Mouse (Mus musculus): ENCODE measurements around the gene Nop58. TPM values are rescaled to one million over a fixed set of nuclear protein-coding genes. Genes with fewer than 3 reads are reported as not detected.

Nop58 gene
- total and polyA plus RNA-seq, 3 experiments: 297 to 752 (median 523) TPM

GRCm38 (mm10) chr1:59755298-59755697 lies 70.5 kb downstream of the Nop58 start:
- TF ChIP-seq CHD1 (IDR thresholded peaks at IDR 0.05; ENCODE audit: low read depth, low read length) (no peak), POLR2A (IDR thresholded peaks at IDR 0.05; ENCODE audit: low read depth, low read length) (no peak), E2F4 (IDR thresholded peaks at IDR 0.05; ENCODE audit: insufficient replicate concordance, low read depth, low read length) (no peak), JUND (conservative IDR thresholded peaks at IDR 0.05; ENCODE audit: low read depth, low read length) (no peak), CTCF (conservative IDR thresholded peaks at IDR 0.05 in 1 of 2, IDR thresholded peaks at IDR 0.05 in 1 of 2; ENCODE audit: low read depth in 2 of 2, low read length in 2 of 2) (no peak), BHLHE40 (IDR thresholded peaks at IDR 0.05; ENCODE audit: low read depth, low read length) (no peak), RAD21 (IDR thresholded peaks at IDR 0.05; ENCODE audit: low read depth, low read length) (no peak), IRF4 (IDR thresholded peaks at IDR 0.05; ENCODE audit: low read depth, low read length) (no peak), USF1 (IDR thresholded peaks at IDR 0.05; ENCODE audit: low read depth, low read length) (no peak), CHD2 (IDR thresholded peaks at IDR 0.05; ENCODE audit: low read length) (no peak), MEF2A (IDR thresholded peaks at IDR 0.05; ENCODE audit: borderline replicate concordance, low read depth, low read length) (no peak), KAT2A (IDR thresholded peaks at IDR 0.05; ENCODE audit: insufficient replicate concordance, low read length) (no peak), RCOR1 (conservative IDR thresholded peaks at IDR 0.05; ENCODE audit: low read depth, low read length) (no peak), ZMIZ1 (IDR thresholded peaks at IDR 0.05; ENCODE audit: low read depth, low read length) (no peak), MAFK (IDR thresholded peaks at IDR 0.05; ENCODE audit: insufficient replicate concordance, low read length) (no peak), MXI1 (IDR thresholded peaks at IDR 0.05; ENCODE audit: low read depth, low read length) (no peak), ZC3H11A (IDR thresholded peaks at IDR 0.05; ENCODE audit: low read depth, low read length) (no peak)
- H3K36me3 ChIP-seq (replicated peaks in 1 of 2; ENCODE audit: control insufficient read depth in 1 of 2, insufficient read depth in 1 of 2, low read length in 1 of 2): no peaks in the 10 kb centered on the region
- H3K4me1 ChIP-seq (ENCODE audit: control insufficient read depth in 1 of 2, insufficient read depth in 2 of 2): no peaks in the 10 kb centered on the region
- in situ Hi-C loops (cut with MboI; ENCODE audit: low pct_ligation_motif_present, low pct_unique_long_range_greater_than_20kb, low sequenced_read_pairs): loop anchor here (25.0 kb wide), 1 partner anchor 232 kb away; no protein-coding TSS in a partner anchor
- dilution Hi-C loops (cut with MboI; ENCODE audit: extremely low pct_ligation_motif_present, extremely low pct_unique_long_range_greater_than_20kb, low sequenced_read_pairs): no loop called here
- H3K4me3 ChIP-seq (replicated peaks in 1 of 3; ENCODE audit: low read depth in 2 of 3, low read length in 2 of 3, poor library complexity in 1 of 3): no peak overlapping the region
- no peak overlapping the region for H3K9ac ChIP-seq (ENCODE audit: insufficient read depth, low read depth)
- no peak overlapping the region for H3K27ac ChIP-seq (ENCODE audit: insufficient read depth, low read depth)
- H3K27me3 ChIP-seq (replicated peaks): no peaks in the 10 kb centered on the region
- H3K9me3 ChIP-seq (replicated peaks; ENCODE audit: low read length): no peaks in the 10 kb centered on the region
- no peak overlapping the region for H3K4me2 ChIP-seq (ENCODE audit: insufficient read depth, low read depth, poor library complexity, severe bottlenecking)
- no peaks in the 10 kb centered on the region for H3K79me2 ChIP-seq (replicated peaks; ENCODE audit: control insufficient read depth, extremely low read depth, insufficient read depth, poor library complexity, severe bottlenecking)
- no peak for DNase-seq (ENCODE audit: extremely low read depth)

GRCm38 (mm10) chr1:59758325-59758724 lies 73.6 kb downstream of the Nop58 start:
- Histone ChIP-seq H3K36me3 (replicated peaks in 1 of 2; ENCODE audit: control insufficient read depth in 1 of 2, insufficient read depth in 1 of 2, low read length in 1 of 2) (no peaks in the 10 kb centered on the region), H3K27me3 (replicated peaks) (no peaks in the 10 kb centered on the region), H3K79me2 (replicated peaks; ENCODE audit: control insufficient read depth, extremely low read depth, insufficient read depth, poor library complexity, severe bottlenecking) (no peaks in the 10 kb centered on the region), H3K4me1 (ENCODE audit: control insufficient read depth in 1 of 2, insufficient read depth in 2 of 2) (peaks cover 0 to 5% of the 10 kb centered on the region in 2 experiments; a peak in 2 of 4 replicates), H3K9me3 (replicated peaks; ENCODE audit: low read length) (no peaks in the 10 kb centered on the region), H3K27ac (ENCODE audit: insufficient read depth, low read depth) (no peak overlapping the region), H3K4me2 (ENCODE audit: insufficient read depth, low read depth, poor library complexity, severe bottlenecking) (no peak overlapping the region), H3K4me3 (replicated peaks in 1 of 3; ENCODE audit: low read depth in 2 of 3, low read length in 2 of 3, poor library complexity in 1 of 3) (no peak overlapping the region), H3K9ac (ENCODE audit: insufficient read depth, low read depth) (no peak overlapping the region)
- no peak for DNase-seq (ENCODE audit: extremely low read depth)
- no peak for TF ChIP-seq RAD21 (IDR thresholded peaks at IDR 0.05; ENCODE audit: low read depth, low read length)
- TF ChIP-seq BHLHE40 (IDR thresholded peaks at IDR 0.05; ENCODE audit: low read depth, low read length): no peak
- no peak for TF ChIP-seq MEF2A (IDR thresholded peaks at IDR 0.05; ENCODE audit: borderline replicate concordance, low read depth, low read length)
- TF ChIP-seq POLR2A (IDR thresholded peaks at IDR 0.05; ENCODE audit: low read depth, low read length): no peak
- TF ChIP-seq TCF12 (IDR thresholded peaks at IDR 0.05; ENCODE audit: low read depth, low read length): no peak
- no peak for TF ChIP-seq ZMIZ1 (IDR thresholded peaks at IDR 0.05; ENCODE audit: low read depth, low read length)
- no peak for TF ChIP-seq POLR2AphosphoS2 (IDR thresholded peaks at IDR 0.05; ENCODE audit: low read depth, low read length)
- dilution Hi-C loops (cut with MboI; ENCODE audit: extremely low pct_ligation_motif_present, extremely low pct_unique_long_range_greater_than_20kb, low sequenced_read_pairs): no loop called here
- in situ Hi-C loops (cut with MboI; ENCODE audit: low pct_ligation_motif_present, low pct_unique_long_range_greater_than_20kb, low sequenced_read_pairs): loop anchor here (25.0 kb wide), 1 partner anchor 229 kb away; no protein-coding TSS in a partner anchor
